Mouse (Mus musculus): Measurements from ENCODE around the gene Cd9.

DNA sequence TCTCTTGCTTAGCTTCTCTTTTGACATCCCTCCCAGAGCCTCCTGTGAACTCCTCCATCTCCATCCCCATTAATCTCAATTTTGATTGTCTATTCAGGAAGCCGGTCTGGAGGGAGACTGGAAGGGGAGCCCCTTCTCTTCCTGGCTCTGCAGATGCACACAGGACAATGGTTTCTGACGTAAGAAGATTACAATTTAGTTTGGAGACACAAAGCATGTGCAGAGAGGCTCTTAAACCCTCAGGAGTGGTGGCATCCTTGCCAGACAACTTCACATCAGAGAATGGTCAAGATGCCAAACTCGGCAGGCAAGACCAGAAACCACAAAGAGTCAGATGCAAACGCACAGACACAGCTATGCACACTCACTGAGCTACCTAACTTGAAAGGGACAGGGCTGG lies 22.7 kb downstream of the Cd9 start:
- no peak for TF ChIP-seq EP300 (IDR thresholded peaks at IDR 0.05; ENCODE audit: insufficient read depth, low read depth, low read length)
- no peak for TF ChIP-seq POLR2A (IDR thresholded peaks at IDR 0.05; ENCODE audit: insufficient read depth, low read depth, low read length)
- no peak for TF ChIP-seq CTCF (IDR thresholded peaks at IDR 0.05)
